Mouse (Mus musculus): ENCODE results near the gene Arg2. TPM values are rescaled to one million over a fixed set of nuclear protein-coding genes. Genes with fewer than 3 reads are reported as not detected.

The Arg2 gene
- polyA plus RNA-seq (2015; fragmentation: Illumina TruSeq; extraction: RNeasy Lipid Tissue Mini Kit (QIAGEN cat#74804); ENCODE audit: low read depth, low replicate concordance): 6.6 TPM

DNA sequence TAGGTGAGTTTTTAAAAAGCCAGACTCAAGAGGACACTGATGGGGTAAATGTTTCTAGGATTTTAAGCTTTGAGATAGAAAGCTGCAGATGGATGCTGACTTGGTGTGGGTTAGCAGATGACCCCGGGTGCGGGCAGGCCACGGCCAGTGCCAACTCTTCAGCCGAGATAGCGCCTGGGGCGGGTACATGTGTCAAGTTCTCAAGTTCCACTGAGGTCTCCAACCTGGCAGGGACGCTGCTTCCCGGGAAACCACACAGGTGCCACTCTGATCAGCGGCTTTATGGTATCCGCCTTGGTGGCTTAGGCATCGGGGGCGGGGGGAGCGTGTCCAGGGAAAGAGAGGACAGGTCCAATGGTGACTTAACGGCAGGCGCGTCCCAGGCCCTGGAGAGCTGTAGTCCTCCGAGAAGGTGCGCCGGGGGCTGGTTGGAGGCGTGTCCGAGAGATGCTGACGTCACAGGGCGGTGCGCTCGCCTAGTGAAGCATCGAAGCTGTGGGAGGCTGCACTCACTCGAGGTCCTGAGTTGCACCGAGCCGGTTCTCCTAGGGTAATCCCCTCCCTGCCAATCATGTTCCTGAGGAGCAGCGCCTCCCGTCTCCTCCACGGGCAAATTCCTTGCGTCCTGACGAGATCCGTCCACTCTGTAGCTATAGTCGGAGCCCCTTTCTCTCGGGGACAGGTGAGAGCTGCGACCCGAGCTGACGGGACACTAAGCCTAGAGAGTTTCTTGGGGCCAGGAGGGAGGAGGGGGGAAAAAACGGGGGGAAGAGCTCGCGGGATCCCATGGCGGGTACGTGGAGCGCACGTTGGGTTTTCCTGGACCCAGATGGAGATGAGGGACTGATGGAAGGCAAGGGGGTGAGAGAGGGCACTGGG is at the start of gene Arg2:
Gene Arg2, plus strand, starts transcription at position 479 of the 879 bp plus-strand sequence.

GRCm38 (mm10) chr12:79089182-79089812 is 41.3 kb upstream of the Arg2 start, which contains the start of gene Pigh:
Pigh (minus strand) TSS chr12:79089651.

GRCm38 (mm10) chr12:79172019-79172941 is 41.7 kb downstream of the Arg2 start, which contains the start of gene Vti1b:
Vti1b (minus strand) TSS chr12:79172667.

GRCm38 (mm10) chr12:79192193-79192592 is 61.6 kb downstream of the Arg2 start, which contains the start of gene Rdh11:
Rdh11 (minus strand) TSS chr12:79192293.

Other genes with a start within 250 kb of the Arg2 start
- gene Plek2, start 223.8 kb upstream of the Arg2 start, polyA plus RNA-seq (2015; fragmentation: Illumina TruSeq; extraction: RNeasy Lipid Tissue Mini Kit (QIAGEN cat#74804); ENCODE audit: low read depth, low replicate concordance): not detected
- 25.4 TPM for gene Tmem229b, start 123.2 kb upstream of the Arg2 start, polyA plus RNA-seq (2015; fragmentation: Illumina TruSeq; extraction: RNeasy Lipid Tissue Mini Kit (QIAGEN cat#74804); ENCODE audit: low read depth, low replicate concordance)
- 22.3 TPM for gene Plekhh1, start 101.6 kb upstream of the Arg2 start, polyA plus RNA-seq (2015; fragmentation: Illumina TruSeq; extraction: RNeasy Lipid Tissue Mini Kit (QIAGEN cat#74804); ENCODE audit: low read depth, low replicate concordance)
- gene Pigh, start 41.1 kb upstream of the Arg2 start, polyA plus RNA-seq (2015; fragmentation: Illumina TruSeq; extraction: RNeasy Lipid Tissue Mini Kit (QIAGEN cat#74804); ENCODE audit: low read depth, low replicate concordance): 14.8 TPM
- 318 TPM for gene Vti1b, start 41.9 kb downstream of the Arg2 start, polyA plus RNA-seq (2015; fragmentation: Illumina TruSeq; extraction: RNeasy Lipid Tissue Mini Kit (QIAGEN cat#74804); ENCODE audit: low read depth, low replicate concordance)
- gene Rdh11, start 61.5 kb downstream of the Arg2 start, polyA plus RNA-seq (2015; fragmentation: Illumina TruSeq; extraction: RNeasy Lipid Tissue Mini Kit (QIAGEN cat#74804); ENCODE audit: low read depth, low replicate concordance): 29.8 TPM
- 3.0 TPM for gene Rdh12, start 78.1 kb downstream of the Arg2 start, polyA plus RNA-seq (2015; fragmentation: Illumina TruSeq; extraction: RNeasy Lipid Tissue Mini Kit (QIAGEN cat#74804); ENCODE audit: low read depth, low replicate concordance)
- gene Zfyve26, start 165.5 kb downstream of the Arg2 start, polyA plus RNA-seq (2015; fragmentation: Illumina TruSeq; extraction: RNeasy Lipid Tissue Mini Kit (QIAGEN cat#74804); ENCODE audit: low read depth, low replicate concordance): 11.3 TPM
- 0.40 TPM for gene Rad51b, start 166.5 kb downstream of the Arg2 start, polyA plus RNA-seq (2015; fragmentation: Illumina TruSeq; extraction: RNeasy Lipid Tissue Mini Kit (QIAGEN cat#74804); ENCODE audit: low read depth, low replicate concordance)

Data from brain, adult 10 weeks (tissue).